Mouse (Mus musculus) hematopoietic stem cell, adult 5-6 weeks (primary cell): ENCODE measurements around the gene Grm1. TPM values are rescaled to one million over a fixed set of nuclear protein-coding genes. Genes with fewer than 3 reads are reported as not detected.

Experiments
- ATAC-seq, 2 experiments: fragments of 125-278 bp in 1 of 2; replicated peaks in 1 of 2; 2 replicates each; pipeline ENCODE4 v1.8.0; 2016 to 2017; ENCODE audit warnings: inconsistent platforms in 2 of 2, mild to moderate bottlenecking in 2 of 2, moderate number of reproducible peaks in 2 of 2, low read depth in 1 of 2, moderate TSS enrichment in 1 of 2; ENCODE audit not compliant: low FRiP score in 2 of 2, poor library complexity in 2 of 2, severe bottlenecking in 2 of 2, insufficient read depth in 1 of 2, low TSS enrichment in 1 of 2
- total RNA-seq: library from RNA; stranded (forward); fragments of 172-1452, 232-1000 nt; gene quantifications from 2 replicates; pipeline ENCODE4 v1.2.3, GENCODE M21; 2017

Gene Grm1
- total RNA-seq, 1 experiment from 2014 or later: 2.3 TPM

DNA sequence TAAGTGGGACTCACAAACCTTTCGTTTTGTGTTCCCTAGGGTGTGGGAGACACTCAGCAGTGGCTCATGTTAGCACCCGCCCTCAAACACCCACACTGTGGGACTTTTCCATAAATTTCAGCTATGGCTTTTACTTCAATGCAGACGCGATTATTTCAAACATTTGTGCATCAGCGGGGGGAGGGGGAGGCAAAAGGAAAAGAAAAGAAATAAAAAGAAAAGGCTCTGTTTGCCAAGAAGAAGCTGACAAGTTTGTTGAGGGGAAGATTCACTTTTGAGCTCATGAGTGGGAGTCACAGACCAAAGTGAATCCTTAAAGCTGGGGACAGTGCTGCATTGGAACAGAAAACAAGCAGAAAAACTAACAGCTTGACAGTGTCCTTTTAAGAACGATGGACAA is 384.7 kb downstream of the Grm1 start:
- no peak for ATAC-seq

DNA sequence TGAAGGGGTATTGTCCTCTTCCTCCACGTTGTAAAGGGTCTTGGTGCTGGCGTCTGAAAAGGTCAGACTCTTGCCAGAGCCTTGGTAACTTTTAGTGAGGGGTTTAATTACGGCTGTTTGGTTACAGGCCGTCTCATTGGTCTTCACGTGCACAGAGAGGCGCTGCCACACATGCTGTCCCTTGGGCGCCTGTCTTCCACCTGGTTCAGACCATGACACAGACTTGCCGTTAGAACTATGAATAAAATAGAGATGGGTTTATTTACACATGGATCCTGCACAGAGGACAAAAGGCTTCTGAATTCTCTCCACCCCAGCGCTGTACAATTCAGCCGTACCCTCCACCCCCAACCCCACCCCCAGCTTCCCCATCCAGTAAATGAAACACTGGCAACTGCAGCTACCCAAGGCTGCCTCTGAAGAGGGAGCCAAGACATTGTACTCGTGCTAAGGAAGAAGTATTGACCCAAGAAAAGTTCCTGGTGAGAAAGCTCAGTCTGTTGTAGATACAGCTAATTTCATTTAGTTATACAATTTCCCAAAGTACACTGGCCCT is 392.4 kb downstream of the Grm1 start:
- ATAC-seq: 0 out of 4 replicates have a peak, but pooled peaks have one; percentile 24 to 54

DNA sequence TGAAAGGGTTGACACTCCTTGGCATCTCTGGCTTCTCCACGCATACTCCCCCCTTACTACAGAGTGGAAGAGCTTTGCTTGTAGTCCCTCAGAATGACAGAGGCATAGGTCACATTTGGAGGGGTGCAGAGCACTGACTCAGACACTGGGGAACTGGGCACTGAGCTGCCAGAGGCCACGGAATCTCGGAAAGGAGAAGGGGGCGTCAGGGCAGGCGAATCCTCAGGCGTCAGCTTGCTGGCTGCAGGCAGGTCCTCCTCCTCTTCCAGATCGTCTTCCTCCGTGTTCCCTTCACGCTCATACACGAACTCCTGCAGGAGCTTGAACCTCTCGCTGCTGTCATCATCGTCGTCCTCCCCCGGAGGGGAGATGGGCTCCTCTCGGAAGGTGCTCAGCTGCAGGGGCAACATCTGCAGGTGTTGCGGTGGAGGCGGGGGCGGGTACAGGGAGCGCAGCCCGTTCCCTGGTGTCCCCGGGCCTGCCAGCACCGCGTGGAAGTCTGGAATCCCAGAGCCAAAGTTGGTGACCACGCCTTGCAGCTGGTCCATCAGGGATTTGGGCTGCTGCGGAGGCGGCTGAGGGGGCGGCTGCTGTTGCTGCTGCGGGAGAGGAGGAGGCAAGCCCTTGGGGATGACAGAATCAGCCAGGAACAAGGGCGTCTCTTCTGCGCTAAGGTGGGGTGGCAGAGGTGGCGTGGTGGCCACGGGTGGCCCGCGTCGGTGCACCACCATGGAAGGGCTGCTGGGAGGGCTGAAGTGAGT is 393.1 kb downstream of the Grm1 start:
- peak; percentile 48 to 60; a peak in 3 of 4 replicates for ATAC-seq

DNA sequence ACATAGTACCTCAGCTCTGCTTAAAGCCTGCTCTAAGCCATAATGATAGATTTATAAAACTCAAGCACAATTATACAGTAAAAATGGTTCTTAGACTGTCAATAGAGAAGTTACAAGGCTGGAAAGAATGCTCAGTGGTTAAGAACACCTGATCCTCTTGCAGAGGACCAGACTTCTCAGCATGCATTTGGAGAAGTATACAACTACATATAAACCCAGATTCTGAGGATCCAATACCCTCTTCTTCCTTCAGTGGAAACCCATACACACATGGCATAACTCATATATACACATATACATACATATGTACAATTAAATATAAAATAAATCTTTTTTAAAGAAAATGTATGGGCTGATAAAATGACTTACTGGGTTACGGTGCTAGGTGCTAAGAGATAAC is 401.1 kb downstream of the Grm1 start, which contains the start of gene Gm10944:
TSS of gene Gm10944 (plus strand) at position 301 of the 400 bp plus-strand sequence.
- ATAC-seq: no peak

DNA sequence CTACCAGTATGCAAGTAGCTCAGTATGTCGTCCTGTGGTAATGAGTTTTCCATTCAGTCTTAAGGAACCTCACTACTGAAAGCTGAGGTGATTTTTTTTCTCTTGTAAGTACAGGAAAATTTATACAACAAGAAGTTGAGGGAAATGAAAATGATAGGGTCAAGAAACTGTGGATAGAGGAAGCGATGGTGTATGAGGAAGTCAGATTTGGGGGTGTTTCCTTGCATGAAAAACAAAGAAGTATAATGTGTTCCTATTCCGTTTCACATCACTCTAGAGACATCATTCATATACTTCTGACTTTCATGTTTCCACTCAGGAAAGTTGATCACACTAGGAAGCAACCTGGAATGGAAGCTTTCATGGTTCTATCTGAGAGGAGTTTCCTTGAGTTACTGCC is 422.2 kb downstream of the Grm1 start:
- ATAC-seq: no peak

DNA sequence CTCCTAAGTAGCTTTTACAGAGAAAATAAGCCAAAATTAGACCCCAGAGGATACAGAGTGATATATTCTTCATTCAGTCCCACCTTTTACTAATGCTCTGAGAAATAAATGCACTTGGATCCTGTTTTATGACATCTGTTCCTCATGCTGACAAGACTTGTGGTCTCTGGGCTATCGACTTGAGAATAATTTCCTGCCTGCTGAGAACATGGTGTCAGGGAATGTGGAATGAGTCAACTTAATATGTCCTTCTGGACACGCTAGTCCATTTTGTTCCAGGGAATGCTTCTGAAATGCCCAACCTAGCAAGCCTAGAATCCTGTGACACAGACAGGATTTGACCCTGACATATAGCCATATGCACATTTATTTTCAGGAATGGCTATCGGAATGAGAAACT is 423.0 kb downstream of the Grm1 start:
- ATAC-seq: no peak

DNA sequence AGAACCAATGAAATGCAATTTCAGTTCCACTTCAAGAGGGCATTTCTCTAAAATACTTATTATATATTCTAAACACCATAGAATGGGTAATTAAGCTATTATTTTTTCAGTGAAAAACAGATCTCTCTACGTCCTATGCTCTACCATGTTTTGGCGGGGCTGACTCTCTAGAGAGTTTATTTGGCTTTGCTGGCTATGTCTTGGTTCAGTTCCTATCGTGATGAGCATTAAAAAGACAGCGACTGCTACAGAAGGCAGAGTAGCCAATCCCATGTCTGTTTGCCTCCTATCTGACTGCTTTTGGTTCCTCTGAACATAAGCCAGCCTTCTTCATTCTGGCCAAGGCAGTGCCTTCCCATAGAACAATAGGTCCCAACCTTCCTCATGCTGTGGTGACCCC is 425.5 kb downstream of the Grm1 start:
- ATAC-seq: no peak

DNA sequence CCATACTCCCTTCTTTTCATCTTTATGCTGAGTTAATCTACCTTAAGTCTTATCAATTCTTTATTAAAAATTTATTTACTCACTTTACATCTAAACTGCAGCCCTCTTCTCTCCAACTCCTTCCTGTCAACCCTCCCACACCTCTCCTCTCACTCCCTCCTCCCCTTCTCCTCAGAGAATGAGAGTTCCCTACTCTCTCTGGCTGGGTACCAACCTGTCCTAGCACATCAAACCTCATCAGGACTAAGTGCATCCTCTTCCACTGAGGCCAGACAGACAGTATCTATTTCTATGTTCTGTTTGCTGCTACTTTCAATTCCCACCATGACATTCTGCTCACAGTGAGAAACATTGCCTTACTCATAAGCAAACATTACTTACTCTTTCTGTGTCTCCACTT is 426.2 kb downstream of the Grm1 start:
- no peak for ATAC-seq

Other genes with a start within 250 kb of the Grm1 start
- gene Shprh, start 67.1 kb upstream of the Grm1 start, total RNA-seq: 26.1 and 34.6 TPM in 2 replicates
- 26.3 and 30.0 TPM in 2 replicates for gene Fbxo30, start 199.0 kb upstream of the Grm1 start, total RNA-seq